Mouse (Mus musculus) small intestine, adult 2 months (tissue): ENCODE measurements around the gene Aldh3a2.

Source experiments
- CTCF ChIP-seq: fragments of 200-500 bp; IDR thresholded peaks from 2 replicates; pipeline ENCODE4 v1.5.1; 2012; ENCODE audit warnings: low read depth, mild to moderate bottlenecking, control low read depth, inconsistent platforms, low read length, moderate library complexity, mixed read lengths; ENCODE audit not compliant: insufficient replicate concordance, insufficient read length; ENCODE audit errors: extremely low read depth
- POLR2A ChIP-seq: fragments of 200-500 bp; IDR thresholded peaks from 2 replicates; pipeline ENCODE4 v1.6.1; 2012; ENCODE audit warnings: low read depth, mild to moderate bottlenecking, control low read depth, inconsistent platforms, low read length, moderate library complexity

- TF ChIP-seq POLR2A, result no peak
- TF ChIP-seq CTCF, result no peak
These were observed 4.7 kb downstream of the Aldh3a2 start for GRCm38 (mm10) chr11:61262516-61262915.
